Mouse (Mus musculus) MEL (cell line): ENCODE data around the gene Lce1a2. TPM values are rescaled to one million over a fixed set of nuclear protein-coding genes. Genes with fewer than 3 reads are reported as not detected.

ENCODE experiments used
- DNase-seq: peaks from one replicate; pipeline ENCODE4 v3.0.0; 2011; ENCODE audit warnings: low read depth, low spot score
- H3K27ac ChIP-seq: 2 replicates; pipeline ENCODE4 v1.5.1; 2012; ENCODE audit warnings: low read depth, mild to moderate bottlenecking, control low read depth, low read length, moderate library complexity; ENCODE audit not compliant: control insufficient read depth
- H3K27me3 ChIP-seq, 2 experiments: fragments of 150-350 bp in 1 of 2; sonication (generic) in 1 of 2; 2 replicates each; pipeline ENCODE4 v1.6.1; 2012; ENCODE audit warnings: low read length in 2 of 2, mild to moderate bottlenecking in 2 of 2, improper control_type of control experiment in 1 of 2, moderate library complexity in 1 of 2; ENCODE audit not compliant: insufficient read depth in 2 of 2, control insufficient read depth in 1 of 2
- H3K36me3 ChIP-seq, 2 experiments: 2 replicates each; pipeline ENCODE4 v1.6.1; 2012 to 2014; ENCODE audit warnings: low read length in 2 of 2, improper control_type of control experiment in 1 of 2, inconsistent platforms in 1 of 2, mild to moderate bottlenecking in 1 of 2; ENCODE audit not compliant: insufficient read depth in 2 of 2, control insufficient read depth in 1 of 2
- H3K4me1 ChIP-seq, 2 experiments: fragments of 150-350 bp in 1 of 2; sonication (generic) in 1 of 2; 2 replicates each; pipeline ENCODE4 v1.6.1; 2012; ENCODE audit warnings: low read length in 2 of 2, improper control_type of control experiment in 1 of 2, mild to moderate bottlenecking in 1 of 2; ENCODE audit not compliant: insufficient read depth in 2 of 2, control insufficient read depth in 1 of 2
- H3K4me3 ChIP-seq, 2 experiments: fragments of 150-350 bp in 1 of 2; sonication (generic) in 1 of 2; 2 replicates each; pipeline ENCODE4 v1.5.1; 2012; ENCODE audit warnings: low read depth in 2 of 2, low read length in 2 of 2, mild to moderate bottlenecking in 2 of 2, moderate library complexity in 2 of 2, control low read depth in 1 of 2, improper control_type of control experiment in 1 of 2; ENCODE audit not compliant: control insufficient read depth in 1 of 2, insufficient read depth in 1 of 2
- H3K79me2 ChIP-seq: 2 replicates; pipeline ENCODE4 v1.6.1; 2012; ENCODE audit warnings: mild to moderate bottlenecking, low read length, moderate library complexity; ENCODE audit not compliant: control insufficient read depth, poor library complexity, insufficient read depth
- H3K9ac ChIP-seq: 2 replicates; pipeline ENCODE4 v1.6.1; 2012; ENCODE audit warnings: low read depth, mild to moderate bottlenecking, control low read depth, low read length, moderate library complexity; ENCODE audit not compliant: control insufficient read depth, poor library complexity, severe bottlenecking
- H3K9me3 ChIP-seq: fragments of 150-350 bp; sonication (generic); replicated peaks from 2 replicates; pipeline ENCODE4 v1.6.1; 2012; ENCODE audit warnings: mild to moderate bottlenecking, low read length, improper control_type of control experiment, moderate library complexity; ENCODE audit not compliant: insufficient read depth
- BHLHE40 ChIP-seq: IDR thresholded peaks from 2 replicates; pipeline ENCODE4 v1.6.1; 2012; ENCODE audit warnings: low read depth, mild to moderate bottlenecking, inconsistent platforms, low read length, improper control_type of control experiment, borderline replicate concordance
- CHD1 ChIP-seq: IDR thresholded peaks from 2 replicates; pipeline ENCODE4 v1.6.1; 2012; ENCODE audit warnings: low read depth, mild to moderate bottlenecking, inconsistent platforms, low read length, improper control_type of control experiment
- CHD2 ChIP-seq: IDR thresholded peaks from 2 replicates; pipeline ENCODE4 v1.6.1; 2011; ENCODE audit warnings: low read length, improper control_type of control experiment
- CTCF ChIP-seq, 3 experiments: IDR thresholded peaks in 2 of 3; conservative IDR thresholded peaks in 1 of 3; 2 replicates each; pipeline ENCODE4 v1.5.1; 2011 to 2012; ENCODE audit warnings: low read length in 3 of 3, low read depth in 2 of 3, mild to moderate bottlenecking in 2 of 3, improper control_type of control experiment in 1 of 3, inconsistent platforms in 1 of 3, mixed read lengths in 1 of 3, moderate library complexity in 1 of 3; ENCODE audit not compliant: control insufficient read depth in 1 of 3, insufficient read depth in 1 of 3, poor library complexity in 1 of 3, severe bottlenecking in 1 of 3
- ELF1 ChIP-seq: IDR thresholded peaks from 2 replicates; pipeline ENCODE4 v1.6.1; 2014; ENCODE audit warnings: low read depth, mild to moderate bottlenecking, inconsistent platforms, low read length, improper control_type of control experiment, moderate library complexity
- EP300 ChIP-seq, 2 experiments: IDR thresholded peaks; 2 replicates each; pipeline ENCODE4 v1.6.1; 2011; ENCODE audit warnings: improper control_type of control experiment in 2 of 2, low read length in 2 of 2, low read depth in 1 of 2, mild to moderate bottlenecking in 1 of 2
- ETS1 ChIP-seq: IDR thresholded peaks from 2 replicates; pipeline ENCODE4 v1.6.1; 2012; ENCODE audit warnings: low read depth, mild to moderate bottlenecking, inconsistent platforms, low read length, improper control_type of control experiment, moderate library complexity
- GABPA ChIP-seq: IDR thresholded peaks from 2 replicates; pipeline ENCODE4 v1.6.1; 2012; ENCODE audit warnings: low read depth, mild to moderate bottlenecking, inconsistent platforms, low read length, improper control_type of control experiment, moderate library complexity
- GATA1 ChIP-seq: IDR thresholded peaks from 2 replicates; pipeline ENCODE4 v1.6.1; 2011; ENCODE audit warnings: low read depth, low read length, improper control_type of control experiment
- JUND ChIP-seq: IDR thresholded peaks from 2 replicates; pipeline ENCODE4 v1.6.1; 2011; ENCODE audit warnings: low read depth, mild to moderate bottlenecking, improper control_type of control experiment, low read length
- MAFK ChIP-seq: IDR thresholded peaks from 2 replicates; pipeline ENCODE4 v1.6.1; 2011; ENCODE audit warnings: low read depth, mild to moderate bottlenecking, low read length, improper control_type of control experiment, borderline replicate concordance
- MAZ ChIP-seq: IDR thresholded peaks from 2 replicates; pipeline ENCODE4 v1.6.1; 2012; ENCODE audit warnings: low read depth, mild to moderate bottlenecking, inconsistent platforms, low read length, improper control_type of control experiment
- MXI1 ChIP-seq: IDR thresholded peaks from 2 replicates; pipeline ENCODE4 v1.6.1; 2011; ENCODE audit warnings: mild to moderate bottlenecking, low read depth, low read length, improper control_type of control experiment
- MYC ChIP-seq: IDR thresholded peaks from 2 replicates; pipeline ENCODE4 v1.6.1; 2011; ENCODE audit warnings: low read depth, mild to moderate bottlenecking, low read length, improper control_type of control experiment, moderate library complexity
- NELFE ChIP-seq: IDR thresholded peaks from 2 replicates; pipeline ENCODE4 v1.6.1; 2011; ENCODE audit warnings: low read depth, low read length, improper control_type of control experiment
- POLR2A ChIP-seq, 2 experiments: IDR thresholded peaks; 2 replicates each; pipeline ENCODE4 v1.6.1; 2011 to 2012; ENCODE audit warnings: low read length in 2 of 2, mild to moderate bottlenecking in 2 of 2, control low read depth in 1 of 2, improper control_type of control experiment in 1 of 2, low read depth in 1 of 2, moderate library complexity in 1 of 2; ENCODE audit not compliant: control insufficient read depth in 1 of 2, insufficient read depth in 1 of 2, poor library complexity in 1 of 2
- POLR2AphosphoS5 ChIP-seq: IDR thresholded peaks from 2 replicates; pipeline ENCODE4 v1.6.1; 2012; ENCODE audit warnings: low read depth, borderline replicate concordance, mild to moderate bottlenecking, inconsistent platforms, low read length, moderate library complexity, mixed read lengths
- RAD21 ChIP-seq: IDR thresholded peaks from 2 replicates; pipeline ENCODE4 v1.6.1; 2011; ENCODE audit warnings: mild to moderate bottlenecking, low read depth, low read length, improper control_type of control experiment
- RCOR1 ChIP-seq: IDR thresholded peaks from 2 replicates; pipeline ENCODE4 v1.6.1; 2012; ENCODE audit warnings: low read depth, mild to moderate bottlenecking, inconsistent platforms, low read length, improper control_type of control experiment
- SIN3A ChIP-seq: IDR thresholded peaks from 2 replicates; pipeline ENCODE4 v1.6.1; 2012; ENCODE audit warnings: low read length, improper control_type of control experiment, inconsistent platforms
- SMC3 ChIP-seq: IDR thresholded peaks from 2 replicates; pipeline ENCODE4 v1.6.1; 2011; ENCODE audit warnings: low read depth, low read length, improper control_type of control experiment
- TAL1 ChIP-seq: IDR thresholded peaks from 2 replicates; pipeline ENCODE4 v1.6.1; 2012; ENCODE audit warnings: mild to moderate bottlenecking, inconsistent platforms, low read length, moderate library complexity, mixed read lengths
- TCF12 ChIP-seq: IDR thresholded peaks from 2 replicates; pipeline ENCODE4 v1.6.1; 2014; ENCODE audit warnings: low read depth, mild to moderate bottlenecking, inconsistent platforms, low read length, improper control_type of control experiment, moderate library complexity
- UBTF ChIP-seq: IDR thresholded peaks from 2 replicates; pipeline ENCODE4 v1.6.1; 2012; ENCODE audit warnings: low read depth, mild to moderate bottlenecking, inconsistent platforms, low read length, improper control_type of control experiment, moderate library complexity, borderline replicate concordance; ENCODE audit not compliant: insufficient read depth
- USF1 ChIP-seq: IDR thresholded peaks from 2 replicates; pipeline ENCODE4 v1.6.1; 2014; ENCODE audit warnings: low read depth, mild to moderate bottlenecking, inconsistent platforms, low read length, improper control_type of control experiment, moderate library complexity
- ZKSCAN1 ChIP-seq: IDR thresholded peaks from 2 replicates; pipeline ENCODE4 v1.6.1; 2012; ENCODE audit warnings: low read depth, mild to moderate bottlenecking, inconsistent platforms, low read length, improper control_type of control experiment, moderate library complexity
- polyA plus RNA-seq, 2 experiments: library from polyadenylated mRNA; stranded (reverse) in 1 of 2; unstranded in 1 of 2; fragments of >175 nt in 1 of 2; fragments of >200 nt in 1 of 2; gene quantifications; 2 replicates each; pipeline versions ENCODE4 v1.2.1 to v1.2.4; 2012; ENCODE audit warnings: low replicate concordance in 2 of 2, low read depth in 1 of 2; ENCODE audit not compliant: insufficient read length in 2 of 2, insufficient read depth in 1 of 2, missing spikeins in 1 of 2
- total RNA-seq: library from RNA; depleted of rRNA; stranded (reverse); fragments of 300-350 nt; gene quantifications from 2 replicates; pipeline ENCODE4 v1.2.3, GENCODE M21; 2012

The Lce1a2 gene
- total and polyA plus RNA-seq, 3 experiments = not detected

DNA sequence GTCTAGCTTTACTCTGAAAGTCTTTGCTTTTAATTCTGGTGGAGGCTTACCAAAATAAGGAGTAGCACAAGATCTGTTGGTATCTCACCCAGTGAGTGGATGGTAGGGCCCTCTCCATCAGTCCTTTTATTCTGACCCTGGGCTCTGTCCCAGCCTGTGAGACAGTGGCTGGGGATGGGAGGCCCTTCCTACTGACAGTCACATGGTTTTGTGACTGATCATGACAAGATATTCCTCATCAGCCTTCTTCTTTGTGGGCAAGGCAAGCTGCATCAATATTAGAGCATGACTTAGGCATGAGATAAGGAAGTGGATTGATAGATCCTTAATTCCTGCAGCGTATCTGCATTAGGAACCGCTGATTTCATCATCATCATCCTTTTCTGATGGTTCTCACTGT is 38.9 kb upstream of the Lce1a2 start, which contains the start of gene Lce1e:
Lce1e (minus strand) TSS at position 101 of the 400 bp plus-strand sequence.
- DNase-seq = no peak

DNA sequence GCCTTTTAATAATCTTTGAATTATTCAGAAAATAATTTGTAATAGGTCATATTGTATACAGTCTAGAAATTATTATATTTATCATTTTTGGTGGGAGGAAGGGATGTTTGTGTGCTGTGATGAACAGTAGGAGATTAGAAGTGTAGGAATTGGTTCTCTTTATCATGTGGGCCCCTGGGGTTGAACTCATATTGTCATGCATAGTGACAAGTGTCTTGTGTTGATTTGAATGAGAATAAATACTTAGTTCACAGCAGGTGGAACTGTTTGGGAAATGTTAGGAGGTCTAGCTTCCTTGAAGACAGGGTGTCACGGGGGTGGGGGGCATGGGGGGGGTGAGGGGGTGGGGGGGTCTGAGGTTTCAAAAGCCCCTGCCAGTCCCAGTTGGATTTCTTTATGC is 24.5 kb upstream of the Lce1a2 start:
- H3K27ac ChIP-seq = no peak overlapping the region
- H3K36me3 ChIP-seq = no peaks in the 10 kb centered on the region
- no peak for TF ChIP-seq POLR2A (IDR thresholded peaks at IDR 0.05; ENCODE audit: control insufficient read depth in 1 of 2, insufficient read depth in 1 of 2, low read depth in 1 of 2, low read length in 2 of 2, poor library complexity in 1 of 2)
- TF ChIP-seq ETS1 = no peak
- TF ChIP-seq ZKSCAN1 = no peak
- TF ChIP-seq NELFE = no peak
- no peak for TF ChIP-seq CHD2
- TF ChIP-seq MAFK = no peak
- TF ChIP-seq CHD1 = no peak
- no peak for TF ChIP-seq GABPA
- TF ChIP-seq EP300 (IDR thresholded peaks at IDR 0.05; ENCODE audit: low read depth in 1 of 2, low read length in 2 of 2) = no peak
- no peak for TF ChIP-seq CTCF (IDR thresholded peaks at IDR 0.05 in 2 of 3, conservative IDR thresholded peaks at IDR 0.05 in 1 of 3; ENCODE audit: control insufficient read depth in 1 of 3, insufficient read depth in 1 of 3, low read depth in 2 of 3, low read length in 3 of 3, poor library complexity in 1 of 3, severe bottlenecking in 1 of 3)
- TF ChIP-seq ELF1 = no peak
- no peak for TF ChIP-seq USF1
- TF ChIP-seq RCOR1 = no peak
- TF ChIP-seq BHLHE40 = no peak
- TF ChIP-seq MAZ = no peak
- no peak for TF ChIP-seq POLR2AphosphoS5
- no peak for TF ChIP-seq SMC3
- no peak for TF ChIP-seq TAL1
- H3K4me1 ChIP-seq = no peaks in the 10 kb centered on the region
- H3K27me3 ChIP-seq = no peaks in the 10 kb centered on the region
- no peaks in the 10 kb centered on the region for H3K79me2 ChIP-seq
- no peak overlapping the region for H3K4me3 ChIP-seq
- no peaks in the 10 kb centered on the region for H3K9me3 ChIP-seq
- no peak overlapping the region for H3K9ac ChIP-seq
- no peak for DNase-seq

More for the DNA sequence above, 38.9 kb upstream of the Lce1a2 start, which contains the start of gene Lce1e:
- TF ChIP-seq RCOR1 (no peak), USF1 (no peak), RAD21 (no peak), GABPA (no peak), MXI1 (no peak), TCF12 (no peak), UBTF (no peak), GATA1 (no peak), MAFK (no peak), JUND (no peak), MYC (no peak), EP300 (IDR thresholded peaks at IDR 0.05; ENCODE audit: low read depth in 1 of 2, low read length in 2 of 2) (no peak), SIN3A (no peak)
- Histone ChIP-seq H3K27ac (no peak within 1 kb of the TSS), H3K9ac (no peak within 1 kb of the TSS), H3K4me3 (no peak within 1 kb of the TSS), H3K27me3 (no peaks in the 10 kb centered on the region), H3K79me2 (no peaks in the 10 kb centered on the region), H3K4me1 (no peaks in the 10 kb centered on the region), H3K9me3 (no peaks in the 10 kb centered on the region), H3K36me3 (no peaks in the 10 kb centered on the region)
